Mouse (Mus musculus) mouse embryonic stem cell (cell line): ENCODE data around the gene Dchs1.

Source experiments
- in situ Hi-C, 2 experiments: fragments of 300-500 bp; cut with MboI; formaldehyde crosslinking; loops; 1 replicate in 1 of 2; 3 replicates in 1 of 2; pipeline ENCODE4 v1.14.3; 2019 to 2020; ENCODE audit warnings: low sequenced_read_pairs in 2 of 2, low pct_unique_long_range_greater_than_20kb in 1 of 2, mixed read lengths in 1 of 2; ENCODE audit not compliant: unreplicated experiment in 1 of 2

Gene Dchs1

DNA sequence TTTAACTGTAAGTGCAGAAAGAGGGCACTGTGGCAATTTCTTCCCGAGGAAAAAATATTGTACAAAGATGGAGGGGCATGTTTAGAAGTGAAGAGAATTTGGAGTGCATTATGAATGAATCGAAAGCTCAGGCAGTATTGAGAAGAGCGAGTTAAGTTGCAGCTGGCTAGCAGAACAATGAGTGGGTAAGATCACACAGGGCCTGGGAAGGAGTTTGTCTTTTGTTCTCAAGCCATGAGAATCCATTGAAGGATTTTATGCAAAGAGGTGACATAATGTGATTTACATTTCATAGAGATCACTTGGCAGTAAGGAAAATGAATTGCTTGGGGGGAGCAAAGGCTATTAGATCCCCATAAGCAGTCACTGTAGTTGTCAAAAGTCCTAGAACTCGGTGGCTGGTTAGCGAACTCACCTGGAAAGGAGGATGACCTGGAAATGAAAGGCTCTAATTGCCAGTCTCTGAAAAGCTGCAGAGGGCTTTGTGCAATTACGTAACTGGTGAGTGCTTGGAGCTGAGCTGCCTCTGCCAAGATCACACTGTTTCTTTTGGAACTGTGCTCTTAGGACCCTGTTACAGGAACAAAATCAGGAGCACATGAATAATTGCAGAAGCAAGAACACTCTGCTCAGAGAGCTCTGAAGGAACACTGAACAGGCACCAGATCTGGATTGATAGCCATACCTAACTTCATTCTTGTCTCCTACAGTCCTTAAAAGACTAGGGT is 58.6 kb downstream of the Dchs1 start:
- in situ Hi-C loops: no loop called here

DNA sequence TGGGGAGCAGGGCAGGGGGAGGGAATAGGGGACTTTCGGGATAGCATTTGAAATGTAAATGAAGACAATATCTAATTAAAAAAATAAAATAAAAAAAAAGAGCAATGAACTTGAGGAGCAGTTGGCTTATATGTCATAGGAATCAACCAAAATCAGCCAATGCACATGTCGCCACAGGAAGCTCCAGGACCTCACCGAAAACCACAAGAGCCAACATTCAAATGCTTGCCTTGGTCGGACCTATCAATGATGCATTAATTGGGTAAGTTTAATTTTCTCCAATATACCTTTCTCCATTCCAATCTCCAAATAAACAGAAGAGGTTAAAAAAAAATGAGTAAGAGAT is 60.5 kb downstream of the Dchs1 start:
- in situ Hi-C loops: no loop called here

DNA sequence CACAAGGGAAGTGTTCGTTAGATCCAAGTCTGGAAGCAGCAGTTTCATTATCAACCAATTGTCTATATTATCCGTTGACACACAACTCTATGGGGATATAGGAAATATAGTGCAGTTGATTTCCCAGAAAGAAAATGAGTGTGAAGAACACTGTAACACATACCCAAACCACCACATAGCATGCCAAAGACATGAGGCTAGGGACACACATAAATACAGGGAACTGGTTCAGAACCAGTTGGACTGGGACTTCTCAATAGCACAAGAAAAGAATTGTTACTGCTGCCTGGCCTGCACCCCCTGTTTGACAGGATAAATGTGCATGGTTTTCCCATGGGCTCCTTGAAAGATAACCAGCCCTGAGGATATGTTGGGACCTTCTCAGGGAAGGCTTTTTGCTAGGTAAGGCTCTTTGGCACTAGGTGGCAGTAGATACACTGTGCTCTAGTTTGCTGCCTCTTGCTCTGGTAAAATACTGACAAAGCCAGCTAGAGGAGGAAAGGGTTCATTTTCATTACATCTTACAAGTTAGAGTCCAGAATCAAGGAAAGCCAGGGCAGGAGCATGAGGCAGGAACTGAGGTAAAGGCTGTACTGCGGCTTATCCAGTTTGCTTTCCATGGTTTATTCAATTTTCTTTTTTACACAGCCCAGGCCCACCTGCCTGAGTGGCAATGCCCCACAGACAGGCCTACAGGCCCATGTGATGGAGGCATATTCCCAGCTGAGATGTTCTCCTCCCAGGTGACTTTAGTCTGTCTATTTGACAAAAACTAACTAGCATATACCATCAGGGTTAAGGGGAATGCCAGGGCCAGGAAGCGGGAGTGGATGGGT is 61.1 kb downstream of the Dchs1 start:
- in situ Hi-C loops: no loop called here

DNA sequence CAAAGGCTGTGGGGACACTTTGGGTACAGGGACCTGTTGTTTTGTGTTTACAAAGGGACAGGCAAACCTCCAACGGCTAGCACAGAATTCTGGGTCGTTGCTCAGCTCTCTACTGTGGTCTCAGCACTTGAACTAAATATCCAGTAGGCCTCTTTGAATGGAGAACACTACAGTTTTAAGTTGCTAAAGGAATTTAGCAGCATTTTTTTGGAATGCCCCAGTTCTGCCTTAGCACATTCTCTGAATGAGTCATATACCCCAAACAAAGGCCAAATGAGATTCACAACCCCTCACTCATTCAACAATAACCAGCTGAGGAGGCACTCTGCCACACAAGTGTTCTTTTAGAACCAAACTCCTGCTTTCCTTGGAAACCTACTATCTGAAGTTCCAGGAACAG is 65.5 kb downstream of the Dchs1 start:
- in situ Hi-C loops: no loop called here

DNA sequence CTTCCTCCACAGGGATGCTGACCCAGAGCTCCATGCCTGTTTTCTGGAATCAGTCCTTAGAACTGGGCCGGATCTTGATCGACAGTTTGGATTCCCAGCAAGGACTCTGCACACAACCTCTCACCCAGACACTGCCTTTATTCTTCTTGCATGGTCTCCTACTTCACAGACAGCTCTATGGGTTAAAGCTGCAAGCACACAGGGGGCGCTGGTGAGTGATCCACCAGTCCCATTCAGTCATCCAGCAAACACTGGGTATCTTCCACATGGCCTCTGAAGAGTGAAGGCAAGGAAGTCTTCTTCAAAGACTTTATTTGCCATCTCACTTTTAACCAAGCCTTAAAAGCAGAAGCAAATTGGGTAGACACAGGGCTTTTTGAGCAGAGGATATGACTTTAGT is 72.1 kb downstream of the Dchs1 start:
- in situ Hi-C loops: no loop called here

DNA sequence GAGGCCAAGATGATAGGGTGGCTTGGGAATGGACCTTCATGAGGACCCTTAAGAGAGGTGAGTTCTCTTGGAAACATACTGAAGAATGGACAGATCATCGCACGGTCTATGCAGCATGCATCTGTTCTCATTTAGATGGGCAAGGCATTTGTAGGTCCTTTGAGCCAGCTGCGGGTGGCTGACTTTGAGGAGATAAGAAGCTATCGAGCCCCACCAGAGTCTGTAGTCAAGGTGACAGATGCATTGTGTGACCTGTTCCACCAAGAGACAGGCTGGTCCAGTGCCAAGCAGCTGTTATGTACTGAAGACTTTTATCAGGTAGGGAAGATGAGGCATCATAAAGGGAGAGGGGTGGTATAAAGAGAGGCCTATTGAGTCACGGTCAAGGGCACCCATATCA is 78.7 kb downstream of the Dchs1 start:
- in situ Hi-C loops: no loop called here

DNA sequence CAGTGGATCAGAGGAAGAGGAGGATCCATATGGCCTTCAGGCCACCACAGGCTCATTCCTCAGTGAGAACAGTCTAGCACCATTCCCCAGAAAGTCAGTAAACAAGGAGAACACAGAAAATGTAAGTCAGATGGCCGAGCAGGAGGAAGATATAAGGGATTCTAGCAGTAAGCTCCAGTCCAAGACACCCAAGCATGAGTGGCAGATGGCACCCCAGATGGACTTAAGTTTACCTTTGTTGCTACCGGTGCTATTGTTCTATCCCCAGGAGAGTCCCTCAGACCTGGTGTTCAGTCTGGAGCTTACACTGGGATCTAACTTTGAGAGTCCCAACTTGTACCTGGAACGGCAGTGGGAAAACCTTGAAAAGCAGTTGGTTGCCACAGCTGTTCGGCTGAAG is 83.6 kb downstream of the Dchs1 start:
- in situ Hi-C loops: no loop called here

DNA sequence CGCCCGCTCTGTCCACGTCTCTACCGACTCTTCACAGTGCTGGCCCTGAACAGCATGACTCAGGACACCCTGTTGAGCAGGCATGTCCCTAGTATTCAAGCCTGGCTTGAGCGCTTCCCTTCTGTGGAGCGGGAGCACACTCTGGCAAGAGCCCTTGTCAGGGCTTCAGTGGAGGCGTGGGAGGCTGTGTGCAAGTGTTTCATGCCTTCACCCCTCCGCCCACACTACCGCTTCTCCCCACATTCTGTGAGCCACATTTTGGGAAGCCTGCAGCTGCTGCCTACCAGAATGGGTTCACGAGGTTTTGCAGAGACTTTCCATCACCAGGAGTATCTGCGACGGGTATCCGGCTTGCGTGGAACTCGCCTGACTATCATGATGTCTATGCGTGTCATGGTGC is 84.3 kb downstream of the Dchs1 start:
- in situ Hi-C loops: no loop called here
